Mouse (Mus musculus) embryonic stem cell, embryonic (primary cell): Measurements from ENCODE around the gene Rxfp4.

Source experiments
- CTCF ChIA-PET, 4 experiments: fragments of 300-600 bp in 2 of 4; fragments of 350-600 bp in 2 of 4; sonication (Branson Sonifier 250); formaldehyde crosslinking; loops; one replicate each; lab custom pipeline; 2022; ENCODE audit warnings: inconsistent platforms in 2 of 4; lab: Charles Lee
- POLR2A ChIA-PET, 4 experiments: fragments of 300-600 bp in 2 of 4; fragments of 350-600 bp in 2 of 4; sonication (Branson Sonifier 250); formaldehyde crosslinking; loops; one replicate each; lab custom pipeline; 2022; ENCODE audit warnings: antibody characterized with exemption in 4 of 4, inconsistent platforms in 1 of 4; lab: Charles Lee

Gene Rxfp4

DNA sequence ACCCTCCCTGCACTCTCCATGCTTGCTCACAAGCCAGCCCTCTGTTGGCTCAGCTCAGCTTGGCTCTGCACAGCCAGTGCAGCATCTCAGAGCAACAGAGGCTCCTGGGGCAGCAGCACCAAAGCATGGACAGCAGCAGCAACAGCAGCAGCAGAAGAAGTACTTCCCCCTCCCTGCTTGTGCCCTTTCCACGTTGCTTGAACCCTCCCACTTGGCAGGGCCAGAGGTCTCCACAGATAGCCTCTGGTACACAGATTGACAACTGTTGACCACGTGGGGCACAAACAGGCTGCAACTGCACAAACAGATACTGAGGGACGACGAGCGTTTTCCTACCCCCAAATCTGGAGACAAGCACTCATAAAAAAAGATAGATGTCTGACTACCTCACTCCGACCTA is 6.9 kb upstream of the Rxfp4 start:
- POLR2A ChIA-PET = interaction anchor here in 2 of 4 experiments (0.8 to 1.0 kb wide), 2 partner anchors 10 to 16 kb away, joined by 3 read pairs; no protein-coding TSS in a partner anchor

GRCm38 (mm10) chr3:88658441-88659127 is 5.6 kb upstream of the Rxfp4 start:
- ChIA-PET POLR2A (interaction anchor here in 1 of 4 experiments (0.9 to 1.5 kb wide), 2 partner anchors 10 to 127 kb away, joined by 4 to 5 read pairs; no protein-coding TSS in a partner anchor), CTCF (no interaction called here)

More for the DNA sequence above, 6.9 kb upstream of the Rxfp4 start:
- CTCF ChIA-PET = interaction anchor here in 1 of 4 experiments (0.7 kb wide), 1 partner anchor 356 kb away, joined by 3 read pairs; no protein-coding TSS in a partner anchor

- ChIA-PET POLR2A (interaction anchor here in 2 of 4 experiments (0.9 to 2.5 kb wide), 6 partner anchors 9 to 90 kb away, joined by 3 to 6 read pairs (median 4); partner anchors contain the start of gene Khdc4 (in 1 of the 2)), CTCF (interaction anchor here in 3 of 4 experiments (0.7 to 1.2 kb wide), 5 partner anchors 21 to 497 kb away, joined by 3 to 5 read pairs (median 3); no protein-coding TSS in a partner anchor)
Measured at GRCm38 (mm10) chr3:88655619-88656018, 2.7 kb upstream of the Rxfp4 start.

- ChIA-PET CTCF (interaction anchor here in 1 of 4 experiments (1.2 kb wide), 1 partner anchor 47 kb away, joined by 3 read pairs; no protein-coding TSS in a partner anchor), POLR2A (interaction anchor here (0.6 to 2.5 kb wide), 7 partner anchors 10 to 307 kb away, joined by 3 to 6 read pairs (median 4); no protein-coding TSS in a partner anchor)
Measured at GRCm38 (mm10) chr3:88654621-88655020, 1.7 kb upstream of the Rxfp4 start.

DNA sequence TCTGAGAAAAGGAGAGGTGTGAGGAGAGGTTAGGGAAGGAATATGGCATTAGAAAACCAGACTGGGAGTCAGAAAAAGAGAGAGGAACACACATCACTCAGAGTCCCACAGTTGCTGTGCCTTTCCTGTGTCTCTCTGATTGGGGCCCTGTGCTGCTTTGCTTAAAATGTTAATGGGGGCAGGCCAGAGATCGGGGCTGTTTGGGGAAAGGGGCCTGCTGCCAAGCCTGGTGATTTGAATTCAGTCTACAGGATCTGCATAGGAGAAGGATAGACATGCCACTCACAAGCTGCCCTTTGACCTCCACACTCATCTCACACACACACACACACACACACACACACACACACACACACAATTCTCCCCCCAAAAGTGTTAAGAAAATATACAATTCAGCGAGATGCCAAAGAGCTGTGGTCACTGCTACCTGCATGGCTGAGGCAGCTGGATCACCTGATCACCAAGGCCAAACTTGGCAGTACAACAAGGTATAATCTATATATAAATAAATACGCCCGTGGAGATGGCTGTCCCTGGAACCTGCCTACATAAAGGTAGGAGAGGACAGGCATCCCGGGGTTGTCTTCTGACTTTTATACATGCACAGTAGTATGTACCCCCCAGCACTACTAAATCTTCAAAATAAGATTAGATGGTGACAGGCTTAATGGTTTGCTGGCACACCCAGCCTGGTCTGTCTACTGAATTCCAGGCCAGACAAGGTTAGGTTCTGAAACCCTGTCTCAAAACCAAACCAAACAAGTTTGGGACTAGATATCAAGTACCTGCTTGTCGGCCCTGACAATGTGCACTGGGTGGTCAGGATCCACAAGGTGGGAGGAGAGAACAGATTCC is 801 bp upstream of the Rxfp4 start:
- CTCF ChIA-PET = interaction anchor here in 2 of 4 experiments (0.6 kb wide), 3 partner anchors 20 to 74 kb away, joined by 3 to 4 read pairs (median 3); no protein-coding TSS in a partner anchor
- POLR2A ChIA-PET = interaction anchor here in 2 of 4 experiments (0.6 to 2.5 kb wide), 8 partner anchors 10 to 306 kb away, joined by 3 to 6 read pairs (median 3); no protein-coding TSS in a partner anchor

- ChIA-PET POLR2A (interaction anchor here in 3 of 4 experiments (0.5 to 1.8 kb wide), 11 partner anchors 11 to 64 kb away, joined by 3 to 5 read pairs (median 3); partner anchors contain the start of gene Khdc4 (in 1 of the 3)), CTCF (interaction anchor here in 2 of 4 experiments (0.6 to 0.8 kb wide), 3 partner anchors 25 to 182 kb away, joined by 3 to 8 read pairs (median 4); no protein-coding TSS in a partner anchor)
Measured at GRCm38 (mm10) chr3:88651669-88652618, 998 bp downstream of the Rxfp4 start.

DNA sequence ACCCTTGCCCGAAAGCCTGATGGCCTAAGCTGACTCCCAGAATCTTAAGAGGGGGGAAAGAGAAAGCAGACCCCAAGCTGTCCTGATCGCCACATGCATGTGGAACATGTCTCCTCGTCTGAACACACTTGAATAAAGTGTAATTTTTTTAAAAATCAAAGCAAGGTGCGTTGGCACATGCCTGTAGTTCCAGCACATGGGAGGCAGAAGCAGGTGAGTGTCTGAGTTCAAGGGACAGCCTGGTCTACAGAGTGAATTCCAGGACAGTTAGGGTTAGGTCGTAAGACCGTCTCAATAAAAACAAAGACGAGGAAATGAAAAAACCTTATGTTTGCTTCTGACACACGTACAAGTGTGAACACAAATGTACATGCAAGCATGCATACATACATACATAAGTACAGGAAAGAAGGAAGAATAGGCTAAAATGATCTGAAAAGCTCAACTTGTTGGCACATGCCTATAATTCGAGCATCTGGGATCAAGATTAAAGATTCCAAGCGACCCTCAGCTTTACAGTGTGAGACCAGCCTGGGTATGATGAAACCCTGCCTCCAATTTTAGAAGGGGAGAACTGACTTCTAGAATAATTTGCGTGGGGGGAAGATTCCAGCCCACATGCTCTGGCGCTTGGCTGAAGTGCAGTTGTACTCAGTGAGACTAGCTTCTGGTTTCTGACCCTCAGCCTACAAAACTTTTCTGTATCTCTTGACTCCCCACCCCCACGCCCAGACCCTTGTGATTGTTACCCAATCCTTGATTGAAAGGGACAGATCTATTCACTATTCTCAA is 2.0 kb downstream of the Rxfp4 start:
- ChIA-PET CTCF (interaction anchor here in 1 of 4 experiments (0.8 to 0.9 kb wide), 2 partner anchors 9 to 26 kb away, joined by 3 to 4 read pairs; no protein-coding TSS in a partner anchor), POLR2A (interaction anchor here (0.5 to 1.8 kb wide), 9 partner anchors 12 to 669 kb away, joined by 3 to 4 read pairs (median 3); partner anchors contain the start of genes Khdc4 (in 1 of the 4) and Rab25 (in 1 of the 4))

- CTCF ChIA-PET = interaction anchor here in 2 of 4 experiments (0.9 to 1.3 kb wide), 2 partner anchors 8 to 17 kb away, joined by 3 to 4 read pairs; no protein-coding TSS in a partner anchor
- POLR2A ChIA-PET = interaction anchor here in 2 of 4 experiments (0.6 to 1.8 kb wide), 11 partner anchors 9 to 210 kb away, joined by 3 to 11 read pairs (median 4); partner anchors contain the start of gene Rab25 (in 1 of the 2)
Measured at GRCm38 (mm10) chr3:88649967-88650366, 3.0 kb downstream of the Rxfp4 start.

DNA sequence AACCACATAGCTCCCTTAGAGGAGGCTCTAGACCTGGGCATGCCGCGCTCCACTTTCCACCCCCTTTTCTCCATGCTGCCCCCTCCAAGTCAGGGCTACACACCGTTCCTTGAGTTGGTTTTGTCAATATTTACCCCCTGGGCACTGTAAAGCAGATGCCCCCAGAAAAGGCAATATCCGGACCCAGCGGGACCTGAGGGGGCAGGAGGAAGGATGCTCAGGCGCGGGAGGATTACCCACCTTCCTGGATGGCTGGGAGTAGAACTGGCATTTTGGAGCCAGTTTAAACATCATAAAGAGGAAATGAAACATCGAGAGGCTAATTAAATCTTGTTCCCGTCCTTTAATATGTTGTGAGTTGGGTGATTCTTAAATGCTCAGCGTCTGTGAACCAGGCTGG is 3.8 kb downstream of the Rxfp4 start:
- POLR2A ChIA-PET = interaction anchor here in 3 of 4 experiments (0.6 to 1.8 kb wide), 13 partner anchors 9 to 210 kb away, joined by 3 to 11 read pairs (median 4); no protein-coding TSS in a partner anchor
- CTCF ChIA-PET = interaction anchor here in 3 of 4 experiments (0.5 to 1.3 kb wide), 3 partner anchors 12 to 17 kb away, joined by 3 to 7 read pairs (median 4); no protein-coding TSS in a partner anchor

- ChIA-PET POLR2A (interaction anchor here in 3 of 4 experiments (0.7 to 1.8 kb wide), 8 partner anchors 10 to 209 kb away, joined by 3 to 11 read pairs (median 5); no protein-coding TSS in a partner anchor), CTCF (interaction anchor here in 2 of 4 experiments (0.5 to 1.4 kb wide), 3 partner anchors 11 to 104 kb away, joined by 4 to 7 read pairs (median 4); no protein-coding TSS in a partner anchor)
Measured at GRCm38 (mm10) chr3:88648452-88649168, 4.3 kb downstream of the Rxfp4 start.

- CTCF ChIA-PET = interaction anchor here (0.6 to 1.4 kb wide), 6 partner anchors 29 to 241 kb away, joined by 3 to 4 read pairs (median 3); no protein-coding TSS in a partner anchor
- POLR2A ChIA-PET = interaction anchor here in 2 of 4 experiments (0.7 to 1.7 kb wide), 5 partner anchors 11 to 57 kb away, joined by 3 to 5 read pairs (median 4); partner anchors contain the start of gene Khdc4 (in 1 of the 2)
Measured at GRCm38 (mm10) chr3:88647779-88648413, 5.0 kb downstream of the Rxfp4 start.

DNA sequence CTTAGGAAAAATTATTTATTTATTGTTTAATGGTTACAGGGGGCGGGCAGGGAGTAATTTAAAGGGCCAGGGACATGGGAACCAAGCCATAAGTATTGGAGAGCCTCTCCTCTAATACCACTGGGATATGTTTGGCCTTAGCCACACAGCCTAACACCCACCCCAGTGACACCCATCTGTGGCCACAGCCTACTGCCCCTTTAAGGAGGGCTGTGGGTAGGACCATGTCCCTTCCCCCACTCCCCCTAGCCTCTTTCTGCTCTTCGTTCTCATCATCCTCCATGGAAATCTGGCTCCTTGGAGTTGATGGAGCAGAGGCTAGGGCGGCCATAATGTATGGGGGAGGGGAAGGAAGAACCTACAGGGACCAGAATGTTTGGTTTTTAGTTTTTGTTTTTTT is 5.9 kb downstream of the Rxfp4 start:
- ChIA-PET CTCF (interaction anchor here (0.6 to 1.4 kb wide), 6 partner anchors 15 to 240 kb away, joined by 3 read pairs; no protein-coding TSS in a partner anchor), POLR2A (interaction anchor here in 2 of 4 experiments (0.7 to 1.3 kb wide), 5 partner anchors 15 to 56 kb away, joined by 3 to 5 read pairs (median 3); partner anchors contain the start of gene Khdc4 (in 1 of the 2))

DNA sequence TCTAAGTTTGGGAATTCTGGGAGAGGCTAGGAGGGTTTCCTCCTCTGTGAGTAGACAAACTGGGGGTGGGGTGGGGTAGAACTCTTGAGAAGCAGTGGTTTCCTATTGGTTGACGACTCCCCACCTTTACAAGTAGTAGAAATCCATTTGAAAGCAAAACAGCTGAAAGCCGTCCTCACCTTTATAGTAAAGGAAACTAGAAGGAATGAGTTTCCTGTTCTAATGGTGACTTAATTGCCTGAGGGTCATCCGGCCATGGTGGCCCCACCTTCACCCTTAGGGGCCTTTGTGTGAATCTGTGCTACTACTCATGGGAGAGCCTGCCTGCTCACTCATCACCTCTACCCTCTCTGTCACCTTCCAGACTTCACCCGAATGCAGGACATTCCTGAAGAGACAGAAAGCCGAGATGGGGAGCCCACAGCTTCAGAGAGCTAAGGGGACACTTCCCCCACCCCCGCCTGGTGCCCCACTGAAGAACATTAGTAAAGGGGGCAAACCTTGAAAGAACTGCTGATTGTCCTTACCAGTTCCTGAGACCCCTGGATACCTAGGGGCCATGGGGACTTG is 6.4 kb downstream of the Rxfp4 start:
- POLR2A ChIA-PET = interaction anchor here in 1 of 4 experiments (1.3 kb wide), 1 partner anchor 18 kb away, joined by 3 read pairs; no protein-coding TSS in a partner anchor
- CTCF ChIA-PET = interaction anchor here in 2 of 4 experiments (1.1 to 1.4 kb wide), 3 partner anchors 14 to 40 kb away, joined by 3 read pairs; no protein-coding TSS in a partner anchor

DNA sequence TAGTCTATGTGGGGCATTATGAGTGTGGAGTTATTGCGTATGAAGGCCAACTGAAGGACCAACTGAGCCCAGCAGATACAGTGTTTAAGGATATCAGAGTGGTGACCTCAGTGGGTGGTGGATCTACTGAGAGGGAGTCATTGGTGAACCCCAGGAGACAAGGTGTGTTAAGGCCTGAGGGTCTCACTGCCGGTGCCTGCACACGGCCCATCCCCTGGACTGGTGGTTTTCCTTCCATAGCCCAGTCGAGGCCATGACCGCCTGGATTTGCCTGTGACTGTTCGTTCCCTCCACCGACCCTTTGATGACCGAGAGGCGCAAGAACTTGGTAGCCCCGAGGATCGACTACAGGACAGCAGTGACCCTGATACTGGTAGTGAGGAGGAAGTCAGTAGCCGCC is 7.0 kb downstream of the Rxfp4 start:
- POLR2A ChIA-PET = interaction anchor here in 1 of 4 experiments (0.6 to 1.3 kb wide), 2 partner anchors 18 to 69 kb away, joined by 3 read pairs; no protein-coding TSS in a partner anchor
- CTCF ChIA-PET = interaction anchor here in 2 of 4 experiments (0.6 to 1.1 kb wide), 2 partner anchors 12 to 14 kb away, joined by 3 read pairs; no protein-coding TSS in a partner anchor
